Mouse (Mus musculus): Measurements from ENCODE around the gene Kirrel3.

Kirrel3 gene

GRCm38 (mm10) chr9:34886746-34887145 lies 401.1 kb downstream of the Kirrel3 start:
- in situ Hi-C loops (cut with MboI): no loop called here

- in situ Hi-C loops (cut with MboI): no loop called here
These were observed 401.5 kb downstream of the Kirrel3 start for GRCm38 (mm10) chr9:34887196-34887595.

DNA sequence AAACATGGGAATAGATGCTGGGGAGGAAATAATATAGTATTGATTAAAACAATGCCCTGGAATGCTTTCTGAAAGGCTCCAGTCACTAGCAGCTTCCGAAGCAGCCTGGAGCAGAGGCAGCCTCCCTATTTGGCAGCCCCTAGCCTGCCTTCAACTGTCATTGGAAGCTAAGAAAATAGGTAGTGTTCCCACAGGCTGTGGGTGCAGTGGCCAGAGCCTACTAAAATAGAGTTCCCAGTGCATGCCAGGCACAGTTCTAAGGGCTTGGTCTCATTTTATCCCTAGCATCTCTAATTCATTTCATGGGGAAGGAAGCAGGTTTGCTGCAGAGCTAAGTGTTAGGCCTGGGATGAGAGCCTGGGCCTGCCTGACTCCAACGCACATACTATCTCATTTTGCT lies 402.6 kb downstream of the Kirrel3 start:
- in situ Hi-C loops (cut with MboI): no loop called here

DNA sequence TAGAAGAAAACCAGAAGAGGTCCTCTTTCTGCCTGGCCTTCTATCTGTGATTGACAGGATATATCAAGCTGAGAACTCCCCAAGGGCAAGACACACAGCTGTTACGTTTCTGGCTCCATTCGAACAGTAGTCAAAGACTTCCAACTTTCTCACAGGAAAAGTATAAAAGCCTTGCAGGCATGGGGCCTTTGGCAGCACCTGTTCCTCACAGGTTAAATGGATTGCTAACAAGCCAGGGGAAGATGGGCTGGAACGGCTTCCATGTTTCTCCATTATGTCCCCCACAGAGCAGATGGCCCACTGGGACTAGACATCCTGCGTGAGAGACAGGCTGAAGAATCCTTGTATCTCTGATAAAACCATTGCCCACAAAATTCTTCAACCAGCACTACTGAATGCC lies 415.5 kb downstream of the Kirrel3 start:
- in situ Hi-C loops (cut with MboI): no loop called here

GRCm38 (mm10) chr9:34901888-34902287 lies 416.2 kb downstream of the Kirrel3 start:
- in situ Hi-C loops (cut with MboI): no loop called here

- in situ Hi-C loops (cut with MboI): no loop called here
These were observed 419.5 kb downstream of the Kirrel3 start for GRCm38 (mm10) chr9:34905164-34905563.

- in situ Hi-C loops (cut with MboI): no loop called here
These were observed 422.3 kb downstream of the Kirrel3 start for GRCm38 (mm10) chr9:34908040-34908439.

- in situ Hi-C loops (cut with MboI): no loop called here
These were observed 426.1 kb downstream of the Kirrel3 start for GRCm38 (mm10) chr9:34911838-34912237.

DNA sequence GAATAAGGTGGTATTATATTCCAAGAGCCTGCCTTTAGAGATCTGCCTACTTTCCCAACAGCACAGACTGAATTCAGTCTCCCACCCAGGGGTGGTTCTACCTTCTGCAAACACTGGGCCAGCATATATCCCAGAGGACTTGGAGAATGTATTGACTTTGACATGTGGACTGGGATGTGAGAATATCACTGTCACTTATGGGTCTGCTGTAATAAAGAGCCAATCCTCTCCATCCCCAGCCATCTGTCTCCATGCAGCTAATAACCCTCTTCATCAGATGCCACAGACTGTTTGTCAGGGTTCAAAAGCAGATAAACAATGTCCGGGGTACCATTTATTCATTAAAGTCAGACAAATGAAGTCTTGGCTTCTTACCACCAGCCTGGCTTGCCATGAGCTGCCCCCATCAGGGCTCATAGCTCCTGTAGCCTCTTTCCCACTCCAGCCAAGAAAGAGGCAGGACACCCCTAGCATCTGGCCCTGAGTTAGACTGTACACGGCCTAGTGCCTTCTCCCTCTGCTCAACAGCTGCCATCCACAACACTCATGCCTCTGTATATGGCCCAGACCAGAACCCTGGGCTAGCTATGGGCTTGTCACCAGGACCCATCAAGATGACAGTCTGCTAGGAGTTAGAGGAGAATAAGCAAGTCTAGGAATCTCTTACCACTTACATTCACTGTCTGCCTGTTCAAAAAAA lies 426.7 kb downstream of the Kirrel3 start:
- in situ Hi-C loops (cut with MboI): no loop called here

GRCm38 (mm10) chr9:34912996-34913395 lies 427.3 kb downstream of the Kirrel3 start:
- in situ Hi-C loops (cut with MboI): no loop called here

DNA sequence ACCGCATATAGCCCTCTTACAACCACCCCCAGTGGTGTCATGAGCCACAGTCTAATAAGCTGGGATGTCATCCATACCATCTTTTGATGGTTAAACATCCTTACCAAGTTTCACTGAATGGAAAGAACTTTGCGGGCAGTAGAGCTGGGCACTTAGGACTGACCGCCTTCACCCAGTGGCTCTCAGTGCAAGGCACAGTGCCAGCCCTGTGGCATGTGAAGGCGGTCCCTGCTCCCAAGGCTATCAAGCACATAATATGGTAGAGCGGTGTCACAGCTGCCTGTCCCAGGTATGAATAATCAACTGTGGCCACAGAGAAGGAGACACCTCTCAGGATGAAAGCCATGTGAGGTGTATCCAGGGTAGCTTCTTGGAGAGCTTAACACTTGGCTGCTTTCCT lies 433.3 kb downstream of the Kirrel3 start:
- in situ Hi-C loops (cut with MboI): no loop called here

GRCm38 (mm10) chr9:34920116-34920515 lies 434.4 kb downstream of the Kirrel3 start:
- in situ Hi-C loops (cut with MboI): no loop called here

- in situ Hi-C loops (cut with MboI): no loop called here
These were observed 436.2 kb downstream of the Kirrel3 start for GRCm38 (mm10) chr9:34921941-34922340.

DNA sequence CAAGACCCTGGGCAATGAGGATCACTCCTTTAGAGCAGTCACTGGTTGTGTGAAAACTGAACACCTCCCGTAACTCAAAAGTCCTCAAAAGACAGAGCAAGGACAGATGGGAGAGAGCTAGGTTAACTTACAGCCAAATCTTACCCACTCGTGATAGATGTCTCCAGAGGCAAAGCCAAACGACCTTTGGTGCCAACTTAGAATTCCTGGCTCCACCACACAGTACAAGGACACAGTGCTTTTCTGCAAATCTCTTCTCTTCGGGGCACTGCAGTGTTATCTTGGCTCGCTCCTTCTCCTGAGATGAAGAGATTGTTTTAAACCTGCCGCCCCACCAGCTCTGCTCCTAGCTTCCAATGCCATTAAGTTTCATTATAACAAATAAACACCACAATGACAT lies 437.0 kb downstream of the Kirrel3 start:
- in situ Hi-C loops (cut with MboI): no loop called here

- in situ Hi-C loops (cut with MboI): no loop called here
These were observed 437.6 kb downstream of the Kirrel3 start for GRCm38 (mm10) chr9:34923134-34923931.

DNA sequence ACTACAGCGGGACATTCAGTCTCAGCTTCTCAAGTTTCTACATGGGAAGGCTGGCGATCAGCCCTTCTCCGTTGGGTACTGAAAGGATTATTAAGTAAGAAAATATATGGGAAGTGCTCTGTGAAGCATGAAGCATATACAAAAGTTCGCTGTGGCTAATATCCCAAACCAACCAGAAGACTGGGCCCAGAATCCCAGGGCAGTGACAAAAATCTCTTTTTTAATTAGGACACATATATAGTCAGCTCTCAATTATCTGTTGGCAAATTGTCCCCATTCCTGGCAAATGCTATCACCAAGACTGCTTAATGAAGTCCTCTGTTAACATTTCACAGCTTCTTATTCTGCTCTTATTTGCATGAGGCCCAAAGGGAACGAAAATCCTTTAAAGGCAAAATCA lies 439.9 kb downstream of the Kirrel3 start:
- in situ Hi-C loops (cut with MboI): no loop called here

DNA sequence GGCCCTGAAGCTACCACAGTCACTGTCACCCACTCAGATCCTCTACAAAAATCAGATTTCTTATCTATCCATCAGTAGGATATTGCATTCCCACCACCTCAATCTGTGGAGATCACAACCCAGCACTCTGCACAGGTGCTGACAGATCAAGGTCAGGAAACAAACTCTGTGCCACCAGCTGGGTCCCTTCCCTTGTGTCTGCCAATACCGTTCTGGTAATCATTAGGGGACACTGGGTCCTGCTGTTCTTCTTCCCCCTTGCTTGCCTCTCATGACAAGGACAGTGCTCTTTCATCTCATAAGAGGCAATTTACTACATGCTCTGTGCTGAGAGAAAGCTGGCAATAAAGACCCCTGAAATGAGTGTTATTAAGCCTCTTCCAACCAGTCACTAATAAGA lies 444.7 kb downstream of the Kirrel3 start:
- in situ Hi-C loops (cut with MboI): no loop called here

- in situ Hi-C loops (cut with MboI): no loop called here
These were observed 452.4 kb downstream of the Kirrel3 start for GRCm38 (mm10) chr9:34938140-34938539.

DNA sequence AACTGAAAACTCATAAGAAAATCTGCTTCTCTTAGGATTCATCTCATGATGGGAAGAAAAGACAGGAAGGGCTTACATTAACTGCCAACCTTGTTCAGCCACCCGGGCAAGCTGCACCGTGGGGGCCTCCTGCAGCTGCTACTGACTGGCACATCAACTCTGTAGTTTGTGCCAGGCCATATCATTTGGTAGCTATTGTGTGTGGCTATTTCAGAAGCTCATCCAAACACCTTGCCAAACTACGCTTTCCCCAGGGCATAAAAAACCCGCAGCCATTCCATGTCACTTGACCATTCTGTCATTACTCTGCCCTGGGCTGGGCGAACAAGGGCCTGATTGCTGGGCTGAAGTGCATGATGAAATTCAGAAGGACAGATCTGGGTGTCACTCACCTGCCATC lies 453.9 kb downstream of the Kirrel3 start:
- in situ Hi-C loops (cut with MboI): no loop called here

DNA sequence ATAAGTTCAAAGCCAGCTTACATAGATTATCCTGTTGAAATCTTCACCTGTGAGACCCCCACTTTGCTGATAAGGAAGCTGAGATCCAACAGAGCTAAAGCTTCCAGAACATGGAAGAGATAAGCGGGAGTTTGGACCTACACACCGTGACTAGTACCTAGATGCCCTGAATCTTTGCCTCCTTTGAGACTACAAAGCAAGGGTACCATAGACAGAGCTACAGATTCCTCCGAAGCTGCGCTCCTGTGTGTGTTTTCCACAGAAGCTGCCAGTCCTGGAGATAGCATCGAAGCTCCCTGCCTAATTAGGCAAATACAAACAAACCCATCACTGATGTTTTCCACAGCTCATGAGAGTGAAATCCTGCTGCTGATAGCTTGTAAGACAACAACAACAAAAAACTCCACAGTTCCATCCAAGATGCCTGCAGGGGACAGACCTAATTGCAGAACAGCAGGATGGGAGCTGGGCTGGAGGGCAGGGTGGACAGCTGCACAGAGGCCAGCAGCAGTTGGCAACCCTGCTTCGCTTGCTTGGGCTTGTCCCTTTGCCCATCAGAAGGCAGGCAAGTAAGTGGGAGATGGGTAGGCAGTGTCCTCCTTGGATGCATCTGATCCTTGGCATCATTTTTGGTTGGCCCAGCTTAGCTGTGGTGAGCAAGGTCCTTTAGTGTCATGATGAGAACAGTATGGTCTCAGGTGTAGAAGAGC lies 456.6 kb downstream of the Kirrel3 start:
- in situ Hi-C loops (cut with MboI): no loop called here

- in situ Hi-C loops (cut with MboI): no loop called here
These were observed 457.3 kb downstream of the Kirrel3 start for GRCm38 (mm10) chr9:34942996-34943395.

DNA sequence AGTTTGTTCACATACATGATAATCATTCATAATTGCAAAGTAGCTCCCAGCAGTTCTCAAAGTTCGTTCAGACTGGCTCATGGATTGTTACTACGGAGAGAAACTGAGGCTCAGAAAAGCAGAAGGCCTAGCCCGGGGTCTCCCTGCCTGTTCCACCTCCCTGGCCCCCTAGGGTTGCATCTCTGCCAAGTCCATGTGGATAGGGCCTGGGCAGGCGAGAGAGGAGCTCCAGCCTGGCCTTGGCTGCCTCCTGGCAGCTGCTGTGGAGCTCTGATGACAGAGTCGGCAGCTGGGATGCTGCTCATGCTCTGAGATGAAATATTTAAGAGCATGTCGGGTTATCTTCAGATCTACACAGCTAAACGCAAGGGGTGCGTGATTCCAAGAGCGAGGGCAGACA lies 459.6 kb downstream of the Kirrel3 start:
- in situ Hi-C loops (cut with MboI): no loop called here

- in situ Hi-C loops (cut with MboI): no loop called here
These were observed 461.6 kb downstream of the Kirrel3 start for GRCm38 (mm10) chr9:34947258-34947657.
